Mouse (Mus musculus) CH12.LX (cell line): ENCODE data around the gene Fbxw15.

ENCODE experiments used
- CTCF ChIP-seq, 2 experiments: IDR thresholded peaks in 1 of 2; conservative IDR thresholded peaks in 1 of 2; 2 replicates each; pipeline ENCODE4 v1.5.1; 2011 to 2012; ENCODE audit warnings: low read depth in 2 of 2, low read length in 2 of 2, improper control_type of control experiment in 1 of 2, inconsistent platforms in 1 of 2, mild to moderate bottlenecking in 1 of 2, moderate library complexity in 1 of 2
- HCFC1 ChIP-seq: IDR thresholded peaks from 2 replicates; pipeline ENCODE4 v1.6.1; 2012; ENCODE audit warnings: low read depth, mild to moderate bottlenecking, inconsistent platforms, low read length, improper control_type of control experiment
- KAT2A ChIP-seq: IDR thresholded peaks from 2 replicates; pipeline ENCODE4 v1.6.1; 2012; ENCODE audit warnings: low read length, improper control_type of control experiment, inconsistent platforms; ENCODE audit not compliant: insufficient replicate concordance
- MAX ChIP-seq: IDR thresholded peaks from 2 replicates; pipeline ENCODE4 v1.6.1; 2011; ENCODE audit warnings: low read length, improper control_type of control experiment
- NRF1 ChIP-seq: IDR thresholded peaks from 2 replicates; pipeline ENCODE4 v1.6.1; 2014; ENCODE audit warnings: low read depth, mild to moderate bottlenecking, inconsistent platforms, low read length, improper control_type of control experiment, moderate library complexity
- POLR2A ChIP-seq: IDR thresholded peaks from 2 replicates; pipeline ENCODE4 v1.6.1; 2011; ENCODE audit warnings: low read depth, mild to moderate bottlenecking, improper control_type of control experiment, low read length
- RAD21 ChIP-seq: IDR thresholded peaks from 2 replicates; pipeline ENCODE4 v1.6.1; 2011; ENCODE audit warnings: low read depth, mild to moderate bottlenecking, low read length, improper control_type of control experiment, moderate library complexity
- USF1 ChIP-seq: IDR thresholded peaks from 2 replicates; pipeline ENCODE4 v1.6.1; 2014; ENCODE audit warnings: low read depth, mild to moderate bottlenecking, inconsistent platforms, low read length, improper control_type of control experiment
- ZMIZ1 ChIP-seq: IDR thresholded peaks from 2 replicates; pipeline ENCODE4 v1.6.1; 2012; ENCODE audit warnings: low read depth, mild to moderate bottlenecking, inconsistent platforms, low read length, improper control_type of control experiment

DNA sequence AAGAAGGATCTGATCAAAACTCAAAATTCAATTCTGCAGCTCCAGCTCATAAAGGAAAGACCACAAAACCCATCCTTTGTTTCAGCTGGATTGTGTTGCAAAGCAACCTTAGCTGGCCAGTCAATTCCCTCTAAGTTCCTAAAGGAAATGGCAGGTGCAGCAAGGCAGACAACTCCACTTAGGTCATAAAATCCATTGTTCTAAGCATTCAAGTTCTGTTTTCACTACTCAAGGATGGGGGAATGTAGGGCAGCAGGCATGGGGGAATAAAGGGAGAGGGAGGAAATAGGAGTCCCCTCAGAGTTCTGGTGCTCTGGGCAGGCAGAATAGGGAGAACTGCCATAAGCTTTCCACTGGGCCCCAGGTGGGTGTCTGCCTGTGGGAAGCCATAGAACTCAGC is 29.2 kb upstream of the Fbxw15 start:
- TF ChIP-seq KAT2A, result no peak
- TF ChIP-seq CTCF (conservative IDR thresholded peaks at IDR 0.05 in 1 of 2, IDR thresholded peaks at IDR 0.05 in 1 of 2; ENCODE audit: low read depth in 2 of 2, low read length in 2 of 2), result no peak
- TF ChIP-seq ZMIZ1, result no peak
- no peak for TF ChIP-seq USF1
- TF ChIP-seq MAX, result no peak
- TF ChIP-seq POLR2A, result no peak
- TF ChIP-seq RAD21, result no peak
- no peak for TF ChIP-seq NRF1
- TF ChIP-seq HCFC1, result no peak
